Mouse (Mus musculus) spleen, adult 2 months (tissue): Measurements from ENCODE around the gene Cog5.

Experiments used
- CTCF ChIP-seq: fragments of 200-500 bp; IDR thresholded peaks from 2 replicates; pipeline ENCODE4 v1.5.1; 2011; ENCODE audit warnings: mild to moderate bottlenecking, inconsistent platforms; ENCODE audit not compliant: insufficient read depth, insufficient read length, insufficient replicate concordance; ENCODE audit errors: extremely low read depth
- POLR2A ChIP-seq: fragments of 200-500 bp; IDR thresholded peaks from 2 replicates; pipeline ENCODE4 v1.6.1; 2011; ENCODE audit warnings: low read depth, low read length, inconsistent platforms

GRCm38 (mm10) chr12:31925343-31925742 lies 270.7 kb downstream of the Cog5 start:
- TF ChIP-seq POLR2A, result no peak
- TF ChIP-seq CTCF, result no peak
